Mouse (Mus musculus) hindbrain, postnatal 0 days (tissue): Measurements from ENCODE around the gene Vav2. TPM values are rescaled to one million over a fixed set of nuclear protein-coding genes. Genes with fewer than 3 reads are reported as not detected.

ENCODE experiments used
- ATAC-seq: fragments of 200-750 bp; cut with Nextera tagmentation; 2 replicates; pipeline ENCODE4 v1.8.0; 2017; ENCODE audit warnings: mild to moderate bottlenecking, moderate TSS enrichment, moderate library complexity
- DNase-seq: peaks from one replicate; pipeline ENCODE4 v3.0.0-alpha.2; 2015; ENCODE audit warnings: low spot score
- H3K27ac ChIP-seq: fragments of 300-500 bp; sonication (generic); 2 replicates; pipeline ENCODE4 v1.5.1; 2014; ENCODE audit warnings: mild to moderate bottlenecking
- H3K27me3 ChIP-seq: fragments of 300-500 bp; sonication (generic); 2 replicates; pipeline ENCODE4 v1.6.1; 2014; ENCODE audit warnings: low read length, mixed read lengths; ENCODE audit not compliant: insufficient read depth
- H3K36me3 ChIP-seq: fragments of 300-500 bp; sonication (generic); 2 replicates; pipeline ENCODE4 v1.6.1; 2014; ENCODE audit warnings: low read length, mixed read lengths; ENCODE audit not compliant: insufficient read depth
- H3K4me1 ChIP-seq: fragments of 300-500 bp; sonication (generic); 2 replicates; pipeline ENCODE4 v1.6.1; 2014; ENCODE audit warnings: antibody characterized with exemption, low read length, mixed read lengths; ENCODE audit not compliant: insufficient read depth
- H3K4me2 ChIP-seq: fragments of 300-500 bp; sonication (generic); 2 replicates; pipeline ENCODE4 v1.6.1; 2014; ENCODE audit warnings: low read depth, mild to moderate bottlenecking, low read length, moderate library complexity, mixed read lengths
- H3K4me3 ChIP-seq: fragments of 300-500 bp; sonication (generic); 2 replicates; pipeline ENCODE4 v1.5.1; 2014; ENCODE audit warnings: low read length
- H3K9ac ChIP-seq: fragments of 300-500 bp; sonication (generic); replicated peaks from 2 replicates; pipeline ENCODE4 v1.6.1; 2014; ENCODE audit warnings: mild to moderate bottlenecking, low read length, moderate library complexity, mixed read lengths
- H3K9me3 ChIP-seq: fragments of 300-500 bp; sonication (generic); 2 replicates; pipeline ENCODE4 v1.6.1; 2016; ENCODE audit warnings: low read length, mixed read lengths
- CTCF ChIP-seq: IDR thresholded peaks from 2 replicates; pipeline ENCODE4 v1.5.1; 2016; ENCODE audit warnings: antibody characterized with exemption, control low read depth, low read depth
- WGBS: fragments of 180-500 bp; shearing (Covaris S2); extraction: QIAGEN DNeasy Blood & Tissue Kit; methylation state at CpG from one replicate; pipeline ENCODE4 v1.1.7; 2014; 5-methylcytosine and 5-hydroxymethylcytosine counted together
- polyA plus RNA-seq: library from polyadenylated mRNA; unstranded; fragments of >200 nt; fragmentation: Nextera tagmentation; extraction: Ambion mirVana; gene quantifications from 2 replicates; pipeline ENCODE4 v1.2.1, GENCODE M21; 2015
- total RNA-seq: library from RNA; depleted of rRNA; stranded (reverse); fragments of >200 nt; gene quantifications from 2 replicates; pipeline ENCODE4 v1.2.3, GENCODE M21; 2014

The Vav2 gene
- total and polyA plus RNA-seq, 2 experiments from 2014 or later, result 8.2 to 44.9 TPM

- Histone ChIP-seq H3K4me2 (peak within 1 kb of the TSS; percentile 81), H3K4me3 (peak within 1 kb of the TSS; percentile 69), H3K27me3 (no peaks in the 10 kb centered on the region), H3K27ac (peak within 1 kb of the TSS; percentile 82), H3K9me3 (no peaks in the 10 kb centered on the region), H3K36me3 (peaks cover 14% of the 10 kb centered on the region; the same call in 1 of the 2 replicates), H3K9ac (peak within 1 kb of the TSS; percentile 80), H3K4me1 (peaks cover 14% of the 10 kb centered on the region; the same call in 1 of the 2 replicates)
- peak; percentile 95 for ATAC-seq
- peak; percentile 99 for DNase-seq
- TF ChIP-seq CTCF, result no peak
- WGBS, result under 1% methylated on average over 36 of the region's 36 CpGs
These were observed 15.2 kb upstream of the Vav2 start, which contains the start of gene Brd3os for GRCm38 (mm10) chr2:27441767-27442707. Gene Brd3os, plus strand, starts transcription at chr2:27442324.

GRCm38 (mm10) chr2:27438281-27438680 lies 11.4 kb upstream of the Vav2 start:
- peaks cover 7% of the 10 kb centered on the region; the same call in 1 of the 2 replicates for H3K4me1 ChIP-seq
- H3K27me3 ChIP-seq, result no peaks in the 10 kb centered on the region
- ATAC-seq (no peak), DNase-seq (no peak)
- no peaks in the 10 kb centered on the region for H3K36me3 ChIP-seq
- TF ChIP-seq CTCF, result no peak
- no peak overlapping the region for H3K4me3 ChIP-seq
- WGBS, result 20% methylated on average over 11 of the region's 11 CpGs
- no peak overlapping the region for H3K4me2 ChIP-seq
- no peaks in the 10 kb centered on the region for H3K9me3 ChIP-seq
- no peak overlapping the region for H3K27ac ChIP-seq
- no peak overlapping the region for H3K9ac ChIP-seq

- ATAC-seq (no peak), DNase-seq (no peak)
- Histone ChIP-seq H3K4me2 (no peak overlapping the region), H3K36me3 (no peaks in the 10 kb centered on the region), H3K4me1 (peaks cover 3% of the 10 kb centered on the region; the same call in 1 of the 2 replicates), H3K9ac (no peak overlapping the region), H3K27ac (no peak overlapping the region), H3K4me3 (no peak overlapping the region), H3K27me3 (no peaks in the 10 kb centered on the region), H3K9me3 (no peaks in the 10 kb centered on the region)
- 57% methylated on average over 1 of the region's 1 CpGs for WGBS
- TF ChIP-seq CTCF, result no peak
These were observed 11.0 kb upstream of the Vav2 start for GRCm38 (mm10) chr2:27437876-27438275.

GRCm38 (mm10) chr2:27432599-27432998 lies 5.8 kb upstream of the Vav2 start:
- no peaks in the 10 kb centered on the region for H3K27me3 ChIP-seq
- H3K36me3 ChIP-seq, result no peaks in the 10 kb centered on the region
- no peaks in the 10 kb centered on the region for H3K9me3 ChIP-seq
- no peak overlapping the region for H3K9ac ChIP-seq
- H3K4me1 ChIP-seq, result 0 out of 2 replicates have a peak, but pooled peaks cover 3% of the 10 kb centered on the region
- no peak for ATAC-seq
- 92% methylated on average over 2 of the region's 2 CpGs for WGBS
- H3K27ac ChIP-seq, result no peak overlapping the region
- H3K4me2 ChIP-seq, result no peak overlapping the region
- no peak overlapping the region for H3K4me3 ChIP-seq
- TF ChIP-seq CTCF, result no peak
- no peak for DNase-seq

GRCm38 (mm10) chr2:27430621-27431020 lies 3.8 kb upstream of the Vav2 start:
- no peak for ATAC-seq
- Histone ChIP-seq H3K9me3 (no peaks in the 10 kb centered on the region), H3K4me3 (no peak overlapping the region), H3K4me1 (0 out of 2 replicates have a peak, but pooled peaks cover 4% of the 10 kb centered on the region), H3K27ac (no peak overlapping the region), H3K9ac (no peak overlapping the region), H3K4me2 (no peak overlapping the region), H3K36me3 (no peaks in the 10 kb centered on the region), H3K27me3 (no peaks in the 10 kb centered on the region)
- no peak for TF ChIP-seq CTCF
- DNase-seq, result no peak
- WGBS, result 93% methylated on average over 7 of the region's 7 CpGs

GRCm38 (mm10) chr2:27428071-27428470 lies 1.2 kb upstream of the Vav2 start:
- Histone ChIP-seq H3K27me3 (no peaks in the 10 kb centered on the region), H3K4me2 (no peak overlapping the region), H3K4me3 (no peak overlapping the region), H3K36me3 (no peaks in the 10 kb centered on the region), H3K4me1 (peaks cover 19% of the 10 kb centered on the region), H3K27ac (no peak overlapping the region; the same call in 1 of the 2 replicates), H3K9ac (no peak overlapping the region), H3K9me3 (no peaks in the 10 kb centered on the region)
- peak; percentile 100 for TF ChIP-seq CTCF
- peak; percentile 95 for DNase-seq
- peak; percentile 53 for ATAC-seq
- 0% methylated on average over 4 of the region's 4 CpGs for WGBS
